Mouse (Mus musculus) CH12.LX (cell line): ENCODE measurements at regions not wholly inside any gene's neighbourhood (a gene's known extent, or its start where the extent isn't known, plus 50 kb on each side); places are given as distances from the start of the nearest gene placed in this dataset.

Experiments
- DNase-seq: peaks from one replicate; pipeline ENCODE4 v3.0.0-alpha.2; 2013; ENCODE audit errors: extremely low read depth
- H3K27ac ChIP-seq: 2 replicates; pipeline ENCODE4 v1.5.1; 2012; ENCODE audit warnings: low read depth, mild to moderate bottlenecking, control low read depth, moderate library complexity; ENCODE audit not compliant: insufficient read depth
- H3K27me3 ChIP-seq: replicated peaks from 2 replicates; pipeline ENCODE3; 2012; ENCODE audit warnings: inconsistent platforms
- H3K36me3 ChIP-seq, 2 experiments: replicated peaks in 1 of 2; 2 replicates each; pipeline versions ENCODE3 to v1.6.1; 2012; ENCODE audit warnings: inconsistent platforms in 1 of 2, low read length in 1 of 2, mild to moderate bottlenecking in 1 of 2, mixed read lengths in 1 of 2, moderate library complexity in 1 of 2; ENCODE audit not compliant: control insufficient read depth in 1 of 2, insufficient read depth in 1 of 2
- H3K4me1 ChIP-seq, 2 experiments: 2 replicates each; pipeline ENCODE4 v1.6.1; 2012; ENCODE audit warnings: inconsistent platforms in 1 of 2, moderate library complexity in 1 of 2; ENCODE audit not compliant: insufficient read depth in 2 of 2, control insufficient read depth in 1 of 2
- H3K4me2 ChIP-seq: 2 replicates; pipeline ENCODE4 v1.6.1; 2012; ENCODE audit warnings: low read depth, mild to moderate bottlenecking, control low read depth; ENCODE audit not compliant: poor library complexity, insufficient read depth, severe bottlenecking
- H3K4me3 ChIP-seq, 3 experiments: fragments of 150-350 bp in 1 of 3; sonication (generic) in 1 of 3; replicated peaks in 1 of 3; 2 replicates each; pipeline versions ENCODE3 to v1.5.1; 2011 to 2012; ENCODE audit warnings: low read depth in 2 of 3, low read length in 2 of 3, mild to moderate bottlenecking in 2 of 3, moderate library complexity in 2 of 3, control low read depth in 1 of 3, improper control_type of control experiment in 1 of 3, inconsistent platforms in 1 of 3, mixed read lengths in 1 of 3; ENCODE audit not compliant: poor library complexity in 1 of 3
- H3K79me2 ChIP-seq: replicated peaks from 2 replicates; pipeline ENCODE4 v1.6.1; 2012; ENCODE audit warnings: mild to moderate bottlenecking, moderate library complexity; ENCODE audit not compliant: control insufficient read depth, poor library complexity, insufficient read depth, severe bottlenecking; ENCODE audit errors: extremely low read depth
- H3K9ac ChIP-seq: 2 replicates; pipeline ENCODE4 v1.6.1; 2012; ENCODE audit warnings: low read depth, mild to moderate bottlenecking, control low read depth, moderate library complexity; ENCODE audit not compliant: insufficient read depth
- H3K9me3 ChIP-seq: replicated peaks from 2 replicates; pipeline ENCODE3; 2012; ENCODE audit warnings: low read length, inconsistent platforms, mixed read lengths
- BHLHE40 ChIP-seq: IDR thresholded peaks from 2 replicates; pipeline ENCODE4 v1.6.1; 2011; ENCODE audit warnings: mild to moderate bottlenecking, low read depth, low read length, improper control_type of control experiment
- CHD1 ChIP-seq: IDR thresholded peaks from 2 replicates; pipeline ENCODE4 v1.6.1; 2012; ENCODE audit warnings: low read depth, low read length, improper control_type of control experiment, inconsistent platforms
- CHD2 ChIP-seq: IDR thresholded peaks from 2 replicates; pipeline ENCODE4 v1.6.1; 2011; ENCODE audit warnings: low read length, improper control_type of control experiment
- E2F4 ChIP-seq: IDR thresholded peaks from 2 replicates; pipeline ENCODE4 v1.6.1; 2011; ENCODE audit warnings: low read depth, low read length, improper control_type of control experiment; ENCODE audit not compliant: insufficient replicate concordance
- EP300 ChIP-seq: IDR thresholded peaks from 2 replicates; pipeline ENCODE4 v1.6.1; 2011; ENCODE audit warnings: low read length, improper control_type of control experiment
- ETS1 ChIP-seq: conservative IDR thresholded peaks from 2 replicates; pipeline ENCODE4 v1.6.1; 2012; ENCODE audit warnings: low read depth, mild to moderate bottlenecking, inconsistent platforms, low read length, improper control_type of control experiment, moderate library complexity
- HCFC1 ChIP-seq: IDR thresholded peaks from 2 replicates; pipeline ENCODE4 v1.6.1; 2012; ENCODE audit warnings: low read depth, mild to moderate bottlenecking, inconsistent platforms, low read length, improper control_type of control experiment
- JUN ChIP-seq: IDR thresholded peaks from 2 replicates; pipeline ENCODE4 v1.6.1; 2011; ENCODE audit warnings: low read depth, mild to moderate bottlenecking, low read length, improper control_type of control experiment, moderate library complexity; ENCODE audit not compliant: insufficient read depth
- JUND ChIP-seq: conservative IDR thresholded peaks from 2 replicates; pipeline ENCODE4 v1.6.1; 2011; ENCODE audit warnings: low read depth, low read length, improper control_type of control experiment
- MAFK ChIP-seq: IDR thresholded peaks from 2 replicates; pipeline ENCODE4 v1.6.1; 2011; ENCODE audit warnings: low read length, improper control_type of control experiment; ENCODE audit not compliant: insufficient replicate concordance
- MAX ChIP-seq: IDR thresholded peaks from 2 replicates; pipeline ENCODE4 v1.6.1; 2011; ENCODE audit warnings: low read length, improper control_type of control experiment
- MAZ ChIP-seq: IDR thresholded peaks from 2 replicates; pipeline ENCODE4 v1.6.1; 2012; ENCODE audit warnings: low read depth, mild to moderate bottlenecking, inconsistent platforms, low read length, improper control_type of control experiment, moderate library complexity
- MEF2A ChIP-seq: IDR thresholded peaks from 2 replicates; pipeline ENCODE4 v1.6.1; 2014; ENCODE audit warnings: low read depth, mild to moderate bottlenecking, inconsistent platforms, low read length, improper control_type of control experiment, borderline replicate concordance
- MXI1 ChIP-seq: IDR thresholded peaks from 2 replicates; pipeline ENCODE4 v1.6.1; 2011; ENCODE audit warnings: mild to moderate bottlenecking, low read depth, low read length, improper control_type of control experiment
- MYC ChIP-seq: IDR thresholded peaks from 2 replicates; pipeline ENCODE4 v1.6.1; 2011; ENCODE audit warnings: low read depth, mild to moderate bottlenecking, improper control_type of control experiment, low read length
- POLR2AphosphoS2 ChIP-seq: IDR thresholded peaks from 2 replicates; pipeline ENCODE4 v1.6.1; 2011; ENCODE audit warnings: low read depth, low read length, improper control_type of control experiment
- SMC3 ChIP-seq: IDR thresholded peaks from 2 replicates; pipeline ENCODE4 v1.6.1; 2011; ENCODE audit warnings: low read depth, low read length, improper control_type of control experiment
- TBP ChIP-seq: conservative IDR thresholded peaks from 2 replicates; pipeline ENCODE4 v1.6.1; 2011; ENCODE audit warnings: low read depth, low read length, improper control_type of control experiment
- UBTF ChIP-seq: IDR thresholded peaks from 2 replicates; pipeline ENCODE4 v1.6.1; 2012; ENCODE audit warnings: low read depth, mild to moderate bottlenecking, inconsistent platforms, low read length, improper control_type of control experiment, moderate library complexity
- USF2 ChIP-seq: conservative IDR thresholded peaks from 2 replicates; pipeline ENCODE4 v1.6.1; 2011; ENCODE audit warnings: low read depth, low read length, improper control_type of control experiment
- ZNF384 ChIP-seq: IDR thresholded peaks from 2 replicates; pipeline ENCODE4 v1.6.1; 2012; ENCODE audit warnings: low read depth, low read length, improper control_type of control experiment, inconsistent platforms
- dilution Hi-C: fragments of 300-500 bp; cut with MboI; formaldehyde crosslinking; loops from 2 replicates; pipeline ENCODE4 v1.14.3; 2020; ENCODE audit warnings: low sequenced_read_pairs; ENCODE audit not compliant: extremely low pct_unique_long_range_greater_than_20kb, extremely low pct_ligation_motif_present
- in situ Hi-C: fragments of 300-500 bp; cut with MboI; formaldehyde crosslinking; loops from 3 replicates; pipeline ENCODE4 v1.14.3; 2019; ENCODE audit warnings: low sequenced_read_pairs, low pct_ligation_motif_present, low pct_unique_long_range_greater_than_20kb, mixed read lengths

DNA sequence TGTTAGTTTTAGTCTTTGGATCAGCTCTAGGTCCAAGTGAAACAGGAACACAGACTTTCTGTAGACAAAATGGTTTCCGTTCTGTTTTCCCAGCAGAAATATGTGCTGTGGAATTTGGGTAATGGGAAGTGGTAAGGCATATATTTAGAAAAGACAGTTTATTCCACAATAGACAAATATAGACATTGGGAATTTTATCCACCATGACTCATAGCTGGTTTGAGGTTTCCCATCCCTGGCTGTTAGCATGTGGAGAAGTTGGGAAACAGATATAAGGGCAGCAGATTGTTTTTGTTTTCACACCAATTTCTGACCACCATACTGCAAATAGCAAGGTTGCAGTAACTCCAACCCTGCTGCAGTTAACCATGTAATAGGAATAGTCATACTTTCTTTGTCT lies 385.0 kb upstream of the Adam34 start:
- in situ Hi-C loops: no loop called here
- dilution Hi-C loops: no loop called here
- no peak for DNase-seq
- no peaks in the 10 kb centered on the region for H3K4me1 ChIP-seq
- H3K36me3 ChIP-seq: no peaks in the 10 kb centered on the region
- H3K27me3 ChIP-seq: no peaks in the 10 kb centered on the region
- H3K9ac ChIP-seq: no peak overlapping the region
- H3K9me3 ChIP-seq: peaks cover 35% of the 10 kb centered on the region
- no peaks in the 10 kb centered on the region for H3K79me2 ChIP-seq
- no peak overlapping the region for H3K4me2 ChIP-seq
- TF ChIP-seq MXI1 (no peak), EP300 (no peak), CHD1 (no peak), MAX (no peak), JUN (no peak), MAZ (no peak), UBTF (no peak), TBP (no peak), MAFK (no peak), E2F4 (no peak), MEF2A (no peak), POLR2AphosphoS2 (no peak), MYC (no peak), CHD2 (no peak)
- H3K4me3 ChIP-seq: no peak overlapping the region
- H3K27ac ChIP-seq: no peak overlapping the region

DNA sequence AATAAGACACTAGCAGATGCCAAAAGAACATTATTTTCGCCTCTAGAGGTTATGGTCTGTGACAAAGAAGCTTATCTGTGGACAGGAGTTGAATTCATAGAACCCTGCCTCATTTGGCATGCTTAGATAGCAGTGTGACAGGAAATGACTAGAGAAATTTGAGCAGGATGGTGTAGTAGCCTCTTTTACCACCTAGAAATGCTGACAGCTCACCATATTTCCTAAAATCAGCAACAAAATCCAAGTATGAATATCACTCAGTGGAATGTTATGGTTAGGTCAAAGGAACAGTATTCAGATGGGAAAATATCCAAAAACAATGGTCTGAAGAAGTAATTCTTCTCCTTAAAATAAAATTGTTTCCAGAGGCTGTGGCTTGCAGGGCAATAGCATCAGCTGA lies 383.6 kb upstream of the Adam34 start:
- Histone ChIP-seq H3K27ac (no peak overlapping the region), H3K79me2 (no peaks in the 10 kb centered on the region), H3K4me3 (no peak overlapping the region), H3K4me2 (no peak overlapping the region), H3K9me3 (peaks cover 35% of the 10 kb centered on the region), H3K4me1 (no peaks in the 10 kb centered on the region), H3K27me3 (no peaks in the 10 kb centered on the region), H3K36me3 (no peaks in the 10 kb centered on the region), H3K9ac (no peak overlapping the region)
- in situ Hi-C loops (no loop called here), dilution Hi-C loops (no loop called here)
- no peak for DNase-seq
- no peak for TF ChIP-seq JUND
- TF ChIP-seq MAX: no peak
- TF ChIP-seq MXI1: no peak
- TF ChIP-seq USF2: no peak
- TF ChIP-seq ZNF384: no peak
- no peak for TF ChIP-seq TBP
- no peak for TF ChIP-seq BHLHE40
- no peak for TF ChIP-seq ETS1
- no peak for TF ChIP-seq CHD2
- TF ChIP-seq HCFC1: no peak
- no peak for TF ChIP-seq E2F4
- TF ChIP-seq JUN: no peak
- no peak for TF ChIP-seq SMC3
